Comparison of ENCODE assay signal across 8 mouse cellular contexts in the genomic region with DNA sequence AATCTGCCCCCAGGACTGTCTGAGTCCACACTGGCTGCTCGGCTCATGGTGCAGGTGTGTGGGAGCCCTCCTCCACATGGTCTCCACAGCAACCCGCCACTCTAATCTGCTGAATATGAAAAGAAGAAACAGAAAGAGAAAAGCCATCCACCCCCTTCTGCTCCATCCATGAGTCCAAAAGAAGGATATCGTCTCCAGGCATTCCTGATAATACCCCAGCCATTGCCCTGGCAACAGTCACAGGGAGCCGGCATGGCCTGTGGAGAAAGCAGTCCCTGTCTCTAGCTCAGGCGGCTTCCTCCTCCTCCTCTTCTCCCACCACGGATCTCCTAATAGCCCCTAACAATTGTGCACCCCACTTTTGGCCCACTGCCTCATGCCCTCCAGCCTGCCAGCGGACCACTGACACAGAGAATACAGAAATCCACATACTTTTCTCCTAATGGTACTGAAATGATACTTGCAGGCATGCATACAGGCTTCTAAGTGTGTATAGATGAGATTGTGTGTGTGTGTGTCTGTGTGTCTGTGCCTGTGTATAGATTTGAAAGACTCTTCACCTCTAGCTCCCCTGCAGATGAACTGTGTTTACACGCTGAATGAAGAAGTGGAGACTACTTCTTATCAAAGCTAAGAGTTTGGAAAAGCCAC.
A peak's percentile ranks its signal among the peaks of the same experiment; 100 is the strongest.
DNase-seq lines count a peak whose midpoint lies in the region; ATAC-seq and TF ChIP-seq lines count a peak whose summit lies in the region.

No protein-coding gene starts in this region.

- TF ChIP-seq POLR2A in cerebellum, adult 2 months (IDR thresholded peaks at IDR 0.05; ENCODE audit: borderline replicate concordance, insufficient read depth, low read length) = no peak

- no peak overlapping the region for H3K9ac ChIP-seq in intestine, postnatal 0 days (ENCODE audit: low read depth, low read length)
- H3K9ac ChIP-seq in midbrain, embryonic 13.5 days (replicated peaks) = peak overlapping the region; percentile 8; the same call in 1 of the 2 replicates

- peak; percentile 23 to 28 for DNase-seq in cerebellum, adult 2 months
- DNase-seq in cerebellum, adult 11 months = no peak
- DNase-seq in frontal cortex, postnatal 10 days (ENCODE audit: low spot score in 2 of 2) = peak; percentile 40 to 53
- DNase-seq in spleen, postnatal 14 days (ENCODE audit: low spot score in 2 of 2) = no peak
- no peak for DNase-seq in adipocyte (ENCODE audit: low spot score)

- no peaks in the 10 kb centered on the region for H3K27me3 ChIP-seq in cerebellum, adult 2 months (ENCODE audit: control insufficient read depth, insufficient read depth, low read length)
- no peaks in the 10 kb centered on the region for H3K27me3 ChIP-seq in intestine, postnatal 0 days (replicated peaks; ENCODE audit: control insufficient read depth, insufficient read depth, low read length)
- no peaks in the 10 kb centered on the region for H3K27me3 ChIP-seq in midbrain, embryonic 13.5 days

- H3K4me3 ChIP-seq in cerebellum, adult 2 months (replicated peaks; ENCODE audit: insufficient read depth, low read depth, low read length) = no peak overlapping the region
- H3K4me3 ChIP-seq in brown adipose tissue, adult 24 weeks (ENCODE audit: insufficient read depth, low read depth, low read length) = no peak overlapping the region
- no peak overlapping the region for H3K4me3 ChIP-seq in intestine, postnatal 0 days (ENCODE audit: low read depth, low read length)
- no peak overlapping the region for H3K4me3 ChIP-seq in midbrain, embryonic 13.5 days (replicated peaks)

- ATAC-seq in intestine, postnatal 0 days = no peak
- ATAC-seq in midbrain, embryonic 13.5 days = peak; percentile 95

- TF ChIP-seq CTCF in cerebellum, adult 2 months (IDR thresholded peaks at IDR 0.05; ENCODE audit: borderline replicate concordance, insufficient read depth, low read depth, low read length) = no peak
- TF ChIP-seq CTCF in intestine, postnatal 0 days (IDR thresholded peaks at IDR 0.05; ENCODE audit: low read depth) = no peak

- WGBS in cerebellum, adult 2 months = 63% methylated on average over 8 of the region's 8 CpGs
- WGBS in intestine, postnatal 0 days = 48% methylated on average over 7 of the region's 8 CpGs
- 8% methylated on average over 8 of the region's 8 CpGs for WGBS in midbrain, embryonic 13.5 days

- no peaks in the 10 kb centered on the region for H3K4me1 ChIP-seq in cerebellum, adult 2 months (ENCODE audit: control insufficient read depth, insufficient read depth, low read length)
- H3K4me1 ChIP-seq in brown adipose tissue, adult 24 weeks (ENCODE audit: control insufficient read depth, insufficient read depth, insufficient read length, low read length) = peaks cover 13% of the 10 kb centered on the region
- H3K4me1 ChIP-seq in intestine, postnatal 0 days (replicated peaks; ENCODE audit: control insufficient read depth, insufficient read depth, low read length) = no peaks in the 10 kb centered on the region
- H3K4me1 ChIP-seq in midbrain, embryonic 13.5 days (replicated peaks) = peaks cover 26% of the 10 kb centered on the region

- H3K9me3 ChIP-seq in intestine, postnatal 0 days (ENCODE audit: control insufficient read depth) = no peaks in the 10 kb centered on the region
- H3K9me3 ChIP-seq in midbrain, embryonic 13.5 days = no peaks in the 10 kb centered on the region

- peak overlapping the region; percentile 18; the same call in 1 of the 2 replicates for H3K4me2 ChIP-seq in intestine, postnatal 0 days (replicated peaks; ENCODE audit: low read depth)
- H3K4me2 ChIP-seq in midbrain, embryonic 13.5 days (replicated peaks) = peak overlapping the region; percentile 40

- H3K36me3 ChIP-seq in intestine, postnatal 0 days (ENCODE audit: control insufficient read depth, insufficient read depth) = no peaks in the 10 kb centered on the region
- H3K36me3 ChIP-seq in midbrain, embryonic 13.5 days = no peaks in the 10 kb centered on the region

- 0 out of 2 replicates have a peak overlapping the region, but pooled peaks have one; percentile 13 for H3K27ac ChIP-seq in cerebellum, adult 2 months (ENCODE audit: insufficient read depth, low read length)
- H3K27ac ChIP-seq in brown adipose tissue, adult 24 weeks (replicated peaks; ENCODE audit: low read depth, low read length) = peak overlapping the region; percentile 41; the same call in 1 of the 2 replicates
- H3K27ac ChIP-seq in intestine, postnatal 0 days (ENCODE audit: low read depth, low read length) = no peak overlapping the region
- peak overlapping the region; percentile 86 for H3K27ac ChIP-seq in midbrain, embryonic 13.5 days

Comparison
In these comparisons a context has a peak if more than half of its experiments do, and no peak if none do; other contexts are left out.
1. DNase-seq: peak in cerebellum, adult 2 months (2 of 2) and frontal cortex, postnatal 10 days (2 of 2); none in cerebellum, adult 11 months (single experiment), spleen, postnatal 14 days (0 of 2) and adipocyte (single experiment).